Mouse (Mus musculus): Measurements from ENCODE around the gene Gorab. TPM values are rescaled to one million over a fixed set of nuclear protein-coding genes. Genes with fewer than 3 reads are reported as not detected.

Gene Gorab
- 1 to 10 TPM; 2.9 to 4.9 TPM for total RNA-seq (2021)
- long read RNA-seq, experiment 1, partial matches to known transcripts, result 0 of 1 reads
- long read RNA-seq, experiment 1, other reads (novel, unspliced or antisense), result 0 of 1 reads
- long read RNA-seq, experiment 2, partial matches to known transcripts, result 0 of 1 reads
- long read RNA-seq, experiment 2, other reads (novel, unspliced or antisense), result 0 of 1 reads

DNA sequence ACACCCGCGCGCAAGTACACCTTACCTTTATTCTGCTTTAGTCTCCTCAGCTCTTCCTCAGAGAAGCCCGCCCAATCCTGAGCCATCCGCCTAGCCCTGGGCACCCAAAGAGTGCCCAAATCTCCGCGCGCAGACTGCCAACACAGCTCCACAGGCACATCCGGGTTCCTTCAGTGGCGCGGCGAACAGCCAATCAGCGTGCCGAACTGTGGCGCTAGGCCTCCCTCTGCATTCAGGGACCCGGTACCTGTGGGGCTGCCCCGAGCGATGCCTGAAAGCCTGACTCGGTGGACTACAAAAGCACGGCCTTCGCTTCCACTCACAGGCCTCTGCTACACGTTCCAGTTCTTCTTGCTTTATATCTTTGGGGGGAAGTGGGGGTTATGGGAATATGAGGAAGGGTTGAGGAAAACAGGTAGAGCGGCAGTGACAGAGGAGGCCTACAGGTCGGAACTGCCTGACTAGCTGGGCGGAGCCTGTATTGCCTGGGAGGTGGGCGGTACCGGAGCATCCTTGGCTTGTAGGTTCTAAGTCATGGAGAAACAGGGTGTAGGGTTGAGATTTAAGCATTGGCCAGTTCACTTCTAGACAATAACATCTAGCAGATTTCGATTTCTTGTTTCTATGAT lies at the start of gene Gorab:
Gene Gorab (minus strand): TSS at position 172 of the 629 bp plus-strand sequence.
- peak; percentile 94 for DNase-seq
- intact Hi-C loops (cut with DNase I; ENCODE audit: low total_unique reads), result no loop called here

DNA sequence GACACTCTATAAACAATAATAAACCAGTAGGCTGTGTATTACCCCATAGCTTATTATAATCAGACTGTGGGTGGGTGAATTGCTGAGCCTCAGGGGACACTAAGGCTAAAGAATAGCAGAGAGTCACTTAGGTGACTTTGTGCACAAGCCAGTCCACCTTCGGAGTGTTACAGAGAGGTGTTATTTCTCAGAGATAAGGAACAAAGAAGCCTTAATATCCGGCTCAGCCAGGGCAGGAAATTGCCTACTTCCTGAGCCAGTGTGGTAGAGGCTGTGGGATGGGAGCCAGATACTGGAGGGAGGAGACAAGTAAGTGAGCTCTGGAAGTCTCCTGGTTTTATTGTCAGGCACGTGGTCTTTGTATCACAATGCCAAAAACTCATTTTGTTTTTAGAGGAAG lies 40.4 kb upstream of the Gorab start:
- intact Hi-C loops (cut with DNase I; ENCODE audit: low total_unique reads), result no loop called here
- peak; percentile 7 for DNase-seq

DNA sequence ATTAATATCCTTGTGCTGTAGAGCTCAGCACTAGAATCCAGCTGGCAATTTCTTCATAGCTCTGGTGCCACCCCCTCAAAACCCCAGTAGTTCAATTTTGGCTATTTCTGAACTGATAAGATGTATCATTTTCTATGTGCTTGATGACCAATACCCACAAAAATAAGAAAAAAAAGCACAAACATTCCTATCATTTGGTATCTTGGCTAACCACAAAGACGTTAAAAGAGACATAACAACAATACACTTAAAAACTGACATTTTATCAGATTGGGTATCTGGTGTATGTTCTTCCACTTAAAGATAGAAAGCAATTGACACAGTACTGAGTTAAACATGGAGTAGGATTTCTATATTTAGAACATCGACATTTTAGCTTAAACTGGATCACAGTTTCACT lies 35.5 kb upstream of the Gorab start:
- DNase-seq, result no peak
- intact Hi-C loops (cut with DNase I; ENCODE audit: low total_unique reads), result no loop called here

DNA sequence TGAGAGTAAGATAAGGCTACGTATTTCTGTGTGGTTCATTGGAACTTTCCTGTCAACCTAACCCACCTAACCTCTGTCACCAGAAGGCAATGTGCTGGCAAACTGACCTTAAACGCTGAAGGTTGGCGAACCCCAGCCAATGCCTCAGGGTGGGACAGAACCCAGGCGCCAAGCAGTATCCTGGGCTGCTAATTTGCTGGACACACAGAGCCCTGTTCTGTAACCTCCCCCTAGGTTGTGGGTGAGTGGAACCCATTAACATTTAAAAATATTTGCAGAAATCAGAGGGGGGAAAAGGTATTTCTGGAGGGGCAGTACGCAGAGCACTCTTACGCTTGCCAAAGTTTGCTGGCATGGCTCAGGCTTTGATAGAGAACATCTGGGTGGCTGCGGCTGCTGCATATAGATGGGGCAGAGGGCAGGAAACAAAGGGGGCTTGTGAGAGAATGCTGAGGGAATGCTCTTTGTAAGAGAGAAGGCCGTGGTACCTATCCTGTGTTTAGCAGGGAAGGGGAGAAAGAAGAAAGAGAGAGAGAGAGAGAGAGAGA lies 20.1 kb upstream of the Gorab start:
- intact Hi-C loops (cut with DNase I; ENCODE audit: low total_unique reads), result no loop called here
- DNase-seq, result no peak

DNA sequence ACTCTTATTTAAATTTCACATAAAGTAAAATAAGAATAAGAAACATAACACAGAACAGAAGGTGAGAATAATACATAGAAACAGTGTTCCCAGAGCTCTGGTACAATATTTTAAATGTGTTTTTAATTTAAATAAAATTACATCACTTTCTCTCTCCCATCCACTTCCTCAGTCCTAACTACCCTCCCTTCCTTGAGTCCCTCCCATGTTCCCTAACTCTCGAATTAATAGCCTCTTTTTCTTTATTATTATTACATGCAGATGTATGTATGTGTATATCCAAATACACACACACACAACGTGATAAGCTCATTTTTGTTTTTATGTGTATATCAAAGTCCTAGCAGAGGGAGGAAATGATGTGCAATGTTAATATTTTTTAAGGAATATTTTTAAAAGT lies 13.7 kb upstream of the Gorab start:
- intact Hi-C loops (cut with DNase I; ENCODE audit: low total_unique reads), result no loop called here
- no peak for DNase-seq

DNA sequence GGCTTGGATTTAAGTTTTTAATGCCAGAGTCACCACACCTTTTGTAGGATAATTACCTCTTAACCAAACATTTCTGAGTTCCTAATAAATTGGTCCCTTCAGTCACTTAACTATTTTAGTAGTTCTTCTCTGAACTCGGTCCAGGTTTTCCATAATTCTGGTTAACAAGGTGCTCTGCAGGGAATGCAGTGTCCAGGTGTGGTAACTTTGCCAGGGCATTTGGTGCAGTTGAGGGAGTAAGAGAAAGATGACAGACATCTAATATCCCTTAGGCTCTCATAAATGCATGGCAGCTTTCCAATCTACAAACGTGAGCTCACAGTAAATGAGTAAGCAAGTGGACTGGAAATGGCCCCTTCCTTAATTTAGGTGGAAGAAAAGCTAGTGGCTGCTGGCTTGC lies 10.7 kb upstream of the Gorab start:
- no peak for DNase-seq
- intact Hi-C loops (cut with DNase I; ENCODE audit: low total_unique reads), result no loop called here

DNA sequence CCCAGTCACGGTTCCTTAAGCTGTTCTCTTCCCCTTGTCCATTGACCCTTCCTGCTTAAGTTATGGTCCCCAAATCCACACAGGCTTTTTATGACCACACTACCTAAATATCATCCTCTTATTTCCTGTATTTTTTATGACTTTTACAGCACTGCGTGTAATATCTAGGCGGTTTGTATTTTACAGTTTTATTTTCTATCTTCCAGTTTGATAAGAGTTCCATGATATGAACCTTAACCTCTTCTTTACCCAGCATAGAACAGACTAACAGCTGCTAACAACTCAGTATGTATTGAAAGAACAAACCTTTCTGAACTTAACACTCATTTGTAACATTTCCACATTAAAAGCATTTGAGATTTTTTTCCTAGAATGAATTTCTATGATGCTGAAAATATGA lies 2.7 kb upstream of the Gorab start:
- DNase-seq, result no peak
- intact Hi-C loops (cut with DNase I; ENCODE audit: low total_unique reads), result no loop called here

DNA sequence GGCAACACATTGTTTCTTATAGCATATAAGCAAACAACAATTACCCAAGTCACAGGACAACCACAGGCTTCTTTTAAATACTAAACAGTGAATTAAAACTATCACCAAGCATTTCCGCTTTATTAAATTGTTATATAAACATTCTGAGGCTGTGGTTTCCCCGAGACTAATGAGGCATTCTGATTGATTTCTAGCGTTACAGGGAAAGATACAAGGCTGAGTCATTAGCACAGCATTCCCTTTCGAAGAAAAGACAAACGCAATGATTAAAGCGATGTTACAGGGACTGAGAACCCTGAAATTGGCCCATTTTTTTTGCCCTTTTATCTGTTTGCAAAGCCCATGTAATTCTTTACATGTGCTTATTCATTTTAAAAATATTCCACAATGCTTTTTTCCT lies 12.1 kb downstream of the Gorab start:
- DNase-seq, result no peak
- intact Hi-C loops (cut with DNase I; ENCODE audit: low total_unique reads), result no loop called here

DNA sequence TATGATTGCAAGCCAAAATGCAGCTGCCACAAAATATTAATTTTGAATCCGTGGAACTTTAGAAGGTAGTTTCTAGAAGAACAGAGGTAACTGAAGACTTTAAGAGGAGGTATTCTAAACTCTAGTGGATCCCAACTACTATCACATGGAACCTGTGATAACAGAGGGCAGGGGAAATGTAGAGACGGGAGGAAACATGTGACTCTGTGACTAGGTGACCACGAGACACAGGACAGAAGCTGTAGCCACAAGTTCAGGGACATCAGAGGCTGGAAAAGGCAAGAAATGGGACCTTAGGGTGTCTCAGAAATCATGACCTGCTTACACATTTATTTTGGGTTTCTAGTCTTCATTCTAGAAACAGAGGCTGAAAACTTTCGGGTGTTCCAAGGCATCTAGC lies 13.4 kb downstream of the Gorab start:
- intact Hi-C loops (cut with DNase I; ENCODE audit: low total_unique reads), result no loop called here
- no peak for DNase-seq

DNA sequence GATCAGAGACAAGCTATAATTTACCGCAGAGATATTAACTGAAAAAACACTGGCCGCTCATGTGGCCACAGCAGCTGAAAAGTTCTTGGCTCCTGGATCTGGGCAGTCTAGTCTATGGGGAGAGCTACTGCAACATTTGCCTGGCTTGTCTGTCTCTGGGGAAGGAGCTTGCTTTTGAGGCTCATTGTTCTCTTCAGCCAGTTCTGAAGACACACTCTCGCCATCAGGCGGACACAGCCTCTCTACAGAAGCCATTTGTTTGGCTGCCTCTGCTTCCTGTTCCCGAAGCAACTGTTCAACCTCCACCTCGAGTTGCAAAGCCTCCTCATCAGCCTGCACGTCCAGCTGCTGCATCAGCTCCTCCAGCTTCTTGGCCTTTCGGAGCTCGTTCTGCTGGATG lies 17.3 kb downstream of the Gorab start:
- DNase-seq, result no peak
- intact Hi-C loops (cut with DNase I; ENCODE audit: low total_unique reads), result no loop called here

DNA sequence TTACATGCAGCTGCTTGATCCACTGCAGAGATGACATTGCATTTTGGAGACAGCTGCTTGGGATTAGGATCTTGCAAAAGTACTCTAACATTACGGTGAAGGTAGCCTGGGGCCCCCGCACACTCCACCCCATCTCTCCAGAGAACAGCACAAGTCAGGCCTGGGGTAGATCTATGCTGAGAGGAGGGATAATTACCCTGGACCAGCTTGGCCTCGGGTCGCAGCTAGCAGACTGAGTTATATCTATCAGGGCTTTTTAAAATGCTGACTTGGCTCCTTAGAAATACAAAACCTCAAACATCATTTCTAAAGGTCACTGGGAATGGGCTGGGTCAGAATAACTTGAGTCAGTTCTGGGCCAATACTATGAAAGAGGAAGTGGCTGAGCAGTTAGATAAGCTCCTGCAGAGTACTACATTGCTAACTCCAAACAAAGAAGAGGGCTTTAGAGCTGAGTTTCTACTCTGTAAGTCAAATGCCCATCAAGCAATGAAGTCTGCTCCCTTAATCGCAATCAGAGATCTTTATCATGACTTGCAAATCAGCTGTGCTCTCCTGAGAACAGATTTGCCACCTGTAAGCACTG lies 19.9 kb downstream of the Gorab start:
- intact Hi-C loops (cut with DNase I; ENCODE audit: low total_unique reads), result no loop called here
- no peak for DNase-seq

DNA sequence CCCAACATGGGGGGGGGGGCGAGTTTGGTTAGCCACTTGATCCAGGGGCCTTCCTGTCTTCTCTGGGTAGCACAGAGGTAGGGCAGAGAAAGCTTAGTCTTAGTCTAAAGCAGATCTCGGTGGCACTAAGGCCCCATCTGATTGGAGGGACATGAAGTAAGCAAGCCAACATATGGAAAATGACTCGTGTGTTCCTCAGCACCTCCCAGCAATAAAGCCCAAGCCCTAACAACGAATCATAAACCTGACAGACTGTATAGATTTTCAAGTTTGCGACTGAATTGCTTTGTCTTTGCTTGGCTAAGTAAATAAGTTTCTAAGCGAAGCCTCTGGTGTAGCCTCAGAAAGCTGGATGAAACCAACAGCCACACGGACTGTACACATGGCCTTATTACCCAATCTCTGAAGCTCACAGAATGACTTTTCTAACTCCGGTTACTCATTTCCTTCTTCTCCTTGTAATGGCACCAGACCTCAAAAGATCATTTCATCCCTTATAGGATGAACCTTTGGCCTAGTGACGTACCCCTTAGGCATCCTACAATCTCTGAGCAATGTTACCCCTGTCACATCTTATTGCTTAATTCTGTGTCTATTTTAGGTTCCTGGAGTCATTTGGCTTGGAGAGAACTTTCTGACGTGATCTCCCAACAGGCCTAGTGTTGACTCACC lies 21.3 kb downstream of the Gorab start:
- intact Hi-C loops (cut with DNase I; ENCODE audit: low total_unique reads), result no loop called here
- no peak for DNase-seq

DNA sequence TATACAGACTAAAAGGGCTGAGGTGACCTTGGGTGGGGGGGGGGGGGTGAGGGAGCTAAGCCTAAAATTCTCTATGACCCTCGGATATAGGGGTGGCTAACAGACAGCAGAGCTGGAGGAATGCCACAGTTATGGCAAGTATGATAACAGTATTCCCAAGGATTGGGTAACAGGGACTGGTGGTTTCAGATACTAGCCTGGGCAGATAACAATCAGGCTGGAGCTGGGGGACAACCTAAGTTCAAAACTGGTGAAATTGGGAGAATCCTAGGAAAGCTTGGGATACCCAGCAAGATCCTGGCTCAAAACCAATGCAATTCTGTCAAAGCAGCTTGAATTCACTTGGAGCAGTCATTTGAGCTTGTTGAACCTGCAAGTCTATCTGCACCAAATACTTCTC lies 22.9 kb downstream of the Gorab start:
- intact Hi-C loops (cut with DNase I; ENCODE audit: low total_unique reads), result no loop called here
- no peak for DNase-seq

DNA sequence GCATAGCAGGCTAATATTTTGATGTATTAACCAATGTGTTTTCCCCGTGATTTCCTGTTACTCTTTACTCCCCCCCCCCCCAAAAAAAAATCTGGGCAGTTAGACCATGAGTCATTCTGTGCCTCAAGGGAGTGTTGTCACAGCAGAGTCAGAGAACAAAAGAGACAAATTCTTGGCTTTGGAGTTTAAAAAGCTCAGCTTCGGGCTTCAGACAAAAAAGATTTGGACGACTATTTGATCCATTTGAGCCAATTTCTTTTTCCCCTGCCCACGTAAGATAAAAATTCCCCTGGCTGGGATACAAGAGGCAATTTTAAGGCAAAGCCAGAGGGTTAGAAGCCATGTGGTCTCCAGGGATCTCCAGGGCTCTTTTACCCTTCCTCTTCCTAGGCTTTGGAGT lies 23.4 kb downstream of the Gorab start:
- peak; percentile 11 for DNase-seq
- intact Hi-C loops (cut with DNase I; ENCODE audit: low total_unique reads), result no loop called here

DNA sequence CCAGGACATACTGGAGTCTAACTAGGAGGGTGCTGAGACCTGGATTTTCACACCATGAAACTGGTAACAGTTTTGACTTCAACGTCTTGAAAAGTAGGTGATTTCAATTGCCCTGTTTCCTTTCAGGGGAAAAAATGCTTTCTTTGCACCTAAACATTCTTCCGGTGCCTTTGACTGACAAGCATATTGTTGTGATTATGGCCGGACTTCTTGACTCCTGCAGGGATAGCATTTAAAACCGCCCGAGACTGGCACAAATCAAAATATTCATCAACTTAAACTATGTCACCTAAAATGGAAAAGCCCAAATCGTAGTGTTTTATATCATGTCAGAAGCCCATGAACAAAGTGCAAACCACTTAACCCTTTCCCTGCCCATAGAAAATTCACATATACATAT lies 25.5 kb downstream of the Gorab start:
- DNase-seq, result no peak
- intact Hi-C loops (cut with DNase I; ENCODE audit: low total_unique reads), result no loop called here

DNA sequence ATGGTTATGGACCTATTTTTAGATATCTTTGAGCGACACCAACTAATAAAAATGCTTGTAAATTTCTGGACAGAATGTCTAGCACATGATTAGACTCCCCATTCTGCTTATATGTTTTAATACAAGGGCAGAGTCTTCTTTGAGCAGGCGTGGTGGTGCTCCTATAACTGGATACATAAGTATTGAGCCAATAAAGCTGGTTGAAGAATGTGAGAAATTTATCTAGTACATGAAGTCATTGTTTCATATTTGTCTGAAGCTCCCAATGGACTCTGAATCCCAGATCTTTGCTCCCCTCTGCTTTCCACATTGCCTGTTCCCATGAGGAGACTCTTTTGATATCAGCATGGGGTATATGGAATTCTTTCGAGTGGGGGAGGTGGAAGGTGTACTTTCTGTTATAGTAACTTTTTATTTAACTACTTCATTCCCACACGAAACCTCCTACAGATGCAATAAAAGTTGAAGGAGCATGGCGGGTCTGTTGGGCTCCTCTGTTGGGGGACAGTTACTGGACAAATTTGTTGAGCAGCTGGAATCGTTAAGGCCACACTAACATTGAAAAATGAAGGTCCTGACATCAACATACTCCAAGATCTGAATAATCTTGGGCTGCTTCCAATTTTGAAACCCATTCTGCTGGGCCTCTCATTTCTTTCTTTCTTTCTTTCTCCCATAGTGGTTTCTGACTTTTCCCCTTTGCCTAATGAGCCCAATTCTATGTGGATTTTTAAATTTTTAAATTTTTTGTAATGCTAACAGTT lies 26.5 kb downstream of the Gorab start:
- intact Hi-C loops (cut with DNase I; ENCODE audit: low total_unique reads), result no loop called here
- DNase-seq, result no peak

DNA sequence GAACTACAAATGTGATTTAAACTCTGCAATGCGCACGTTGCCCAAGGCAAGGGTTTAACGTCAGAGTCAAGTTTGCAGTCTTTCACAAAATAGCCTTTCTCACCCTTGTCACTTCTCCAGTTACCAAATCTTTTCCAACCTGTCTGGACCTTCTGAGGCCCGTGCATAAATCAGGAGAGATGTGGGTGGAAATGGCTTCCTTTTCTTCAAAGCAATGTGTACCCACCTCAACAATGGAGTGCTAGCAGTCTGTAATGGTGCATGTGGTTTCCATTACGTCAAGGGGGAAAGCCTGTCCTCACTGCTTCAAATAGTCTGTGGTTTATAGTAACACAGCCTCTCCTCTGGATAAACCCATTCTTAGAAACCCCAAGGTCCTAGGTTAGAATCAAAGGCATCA lies 29.0 kb downstream of the Gorab start:
- DNase-seq, result no peak
- intact Hi-C loops (cut with DNase I; ENCODE audit: low total_unique reads), result no loop called here

DNA sequence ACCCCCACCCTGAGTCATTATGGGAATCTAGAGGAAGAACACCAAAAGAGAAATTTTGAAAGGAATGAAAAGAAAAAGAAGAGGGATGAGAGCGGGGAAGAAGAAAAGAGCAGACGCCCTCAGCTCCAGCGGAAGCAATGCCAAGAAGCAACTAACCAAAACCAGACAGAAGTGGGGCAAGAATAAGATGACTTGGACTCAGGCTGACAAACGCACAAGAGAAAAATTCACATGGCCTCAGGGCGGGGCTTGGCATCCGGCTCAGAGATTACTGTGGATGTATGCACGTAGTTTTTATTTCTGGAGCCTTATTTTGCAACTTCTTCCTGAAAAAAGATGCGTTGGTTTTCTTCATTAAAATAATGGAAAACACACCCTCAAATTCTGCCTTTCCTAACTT lies 41.3 kb downstream of the Gorab start:
- intact Hi-C loops (cut with DNase I; ENCODE audit: low total_unique reads), result no loop called here
- peak; percentile 27 for DNase-seq

DNA sequence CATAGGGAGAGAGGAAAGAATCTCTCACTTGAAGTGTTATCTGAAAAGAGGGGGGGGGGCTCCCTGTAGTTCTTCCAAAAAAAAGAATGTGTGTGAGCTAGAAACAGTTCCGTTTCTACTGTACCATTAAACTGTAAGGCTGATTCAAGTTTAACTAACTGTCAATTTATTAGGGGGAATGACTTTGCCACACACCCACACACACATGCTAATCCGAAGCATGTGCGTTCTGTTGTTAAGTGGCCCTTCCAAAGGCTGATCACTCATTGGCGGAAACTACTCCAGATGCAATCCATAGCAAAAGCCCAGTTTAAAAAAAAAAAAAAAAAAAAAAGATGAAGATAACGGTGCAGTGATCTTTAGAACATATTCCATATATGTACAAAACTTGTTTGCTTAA lies 42.1 kb downstream of the Gorab start:
- no peak for DNase-seq
- intact Hi-C loops (cut with DNase I; ENCODE audit: low total_unique reads), result no loop called here

DNA sequence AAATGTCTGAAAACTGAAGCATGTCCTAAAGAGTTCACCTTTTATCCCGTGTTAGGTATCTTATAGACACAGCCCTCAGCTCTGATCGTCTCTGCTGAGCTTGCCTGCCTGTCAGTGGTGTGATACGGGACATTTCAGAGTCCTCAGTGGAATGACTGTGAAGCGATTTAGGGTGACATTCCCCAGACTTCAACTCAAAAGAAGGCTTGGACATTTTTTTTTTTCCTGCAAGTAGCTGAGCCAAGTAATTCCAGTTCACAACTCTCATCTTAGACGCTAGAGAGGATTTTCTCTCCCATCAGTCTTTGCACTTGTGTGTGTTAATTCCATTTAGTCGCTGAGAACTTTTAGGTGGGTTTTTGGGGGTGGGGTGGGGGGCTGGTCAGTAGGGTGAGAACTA lies 42.7 kb downstream of the Gorab start:
- DNase-seq, result no peak

More for the DNA sequence above, 42.7 kb downstream of the Gorab start:
- intact Hi-C loops (cut with DNase I; ENCODE audit: low total_unique reads), result no loop called here
